Mouse (Mus musculus) small intestine, adult 2 months (tissue): ENCODE measurements around the gene Heg1. TPM values are rescaled to one million over a fixed set of nuclear protein-coding genes. Genes with fewer than 3 reads are reported as not detected.

Experiments
- H3K27ac ChIP-seq: fragments of 200-500 bp; 2 replicates; pipeline ENCODE4 v1.5.1; 2012; ENCODE audit warnings: low read depth, low read length, control low read depth, inconsistent platforms; ENCODE audit not compliant: insufficient read depth
- H3K27me3 ChIP-seq: fragments of 200-500 bp; 2 replicates; pipeline ENCODE4 v1.6.1; 2012; ENCODE audit warnings: mild to moderate bottlenecking, moderate library complexity, low read length, inconsistent platforms; ENCODE audit not compliant: control insufficient read depth, insufficient read depth
- H3K36me3 ChIP-seq: fragments of 200-500 bp; 2 replicates; pipeline ENCODE4 v1.6.1; 2012; ENCODE audit warnings: mild to moderate bottlenecking, low read length, control low read depth, inconsistent platforms; ENCODE audit not compliant: control insufficient read depth, insufficient read depth
- H3K4me1 ChIP-seq: fragments of 200-500 bp; 2 replicates; pipeline ENCODE4 v1.6.1; 2012; ENCODE audit warnings: low read length, inconsistent platforms, mixed read lengths; ENCODE audit not compliant: control insufficient read depth, insufficient read depth, insufficient read length
- H3K4me3 ChIP-seq: fragments of 200-500 bp; 2 replicates; pipeline ENCODE4 v1.5.1; 2012; ENCODE audit warnings: low read depth, mild to moderate bottlenecking, control low read depth, inconsistent platforms, low read length, moderate library complexity
- CTCF ChIP-seq: fragments of 200-500 bp; IDR thresholded peaks from 2 replicates; pipeline ENCODE4 v1.5.1; 2012; ENCODE audit warnings: low read depth, mild to moderate bottlenecking, control low read depth, inconsistent platforms, low read length, moderate library complexity, mixed read lengths; ENCODE audit not compliant: insufficient replicate concordance, insufficient read length; ENCODE audit errors: extremely low read depth
- POLR2A ChIP-seq: fragments of 200-500 bp; IDR thresholded peaks from 2 replicates; pipeline ENCODE4 v1.6.1; 2012; ENCODE audit warnings: low read depth, mild to moderate bottlenecking, control low read depth, inconsistent platforms, low read length, moderate library complexity
- WGBS: fragments of 180-500 bp; shearing (Covaris S2); methylation state at CpG from one replicate; pipeline ENCODE4 v1.1.7; 2018; 5-methylcytosine and 5-hydroxymethylcytosine counted together
- polyA plus RNA-seq: library from polyadenylated mRNA; depleted of rRNA; stranded (reverse); fragments of >200 nt; gene quantifications from 2 replicates; pipeline ENCODE4 v1.2.3, GENCODE M21; 2012

Heg1 gene
- polyA plus RNA-seq, 1 experiment = 12.0 TPM

DNA sequence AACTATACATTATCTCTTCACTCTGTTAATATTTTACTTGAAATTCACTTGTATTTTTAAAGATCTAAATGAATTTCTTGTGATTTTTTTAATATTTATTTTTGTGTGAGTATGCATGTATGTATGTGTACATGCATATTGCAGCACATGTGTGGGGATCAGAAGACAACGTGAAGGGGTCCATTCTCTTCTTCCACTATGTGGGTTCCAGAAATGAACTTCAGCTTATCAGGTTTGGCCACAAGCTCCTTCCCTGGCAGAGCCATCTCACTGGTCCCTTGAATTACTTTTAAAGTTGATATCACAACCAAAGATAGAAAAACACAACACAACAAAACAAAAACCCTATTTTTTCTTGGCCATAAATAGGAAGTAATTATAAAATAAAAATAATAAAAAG is 100.4 kb downstream of the Heg1 start:
- H3K27ac ChIP-seq = peak overlapping the region; percentile 79
- peaks cover 37% of the 10 kb centered on the region; the same call in 1 of the 2 replicates for H3K4me1 ChIP-seq
- WGBS = 64% methylated on average over 1 of the region's 1 CpGs
- H3K4me3 ChIP-seq = no peak overlapping the region
- H3K27me3 ChIP-seq = no peaks in the 10 kb centered on the region
- TF ChIP-seq CTCF (no peak), POLR2A (no peak)
- H3K36me3 ChIP-seq = no peaks in the 10 kb centered on the region

DNA sequence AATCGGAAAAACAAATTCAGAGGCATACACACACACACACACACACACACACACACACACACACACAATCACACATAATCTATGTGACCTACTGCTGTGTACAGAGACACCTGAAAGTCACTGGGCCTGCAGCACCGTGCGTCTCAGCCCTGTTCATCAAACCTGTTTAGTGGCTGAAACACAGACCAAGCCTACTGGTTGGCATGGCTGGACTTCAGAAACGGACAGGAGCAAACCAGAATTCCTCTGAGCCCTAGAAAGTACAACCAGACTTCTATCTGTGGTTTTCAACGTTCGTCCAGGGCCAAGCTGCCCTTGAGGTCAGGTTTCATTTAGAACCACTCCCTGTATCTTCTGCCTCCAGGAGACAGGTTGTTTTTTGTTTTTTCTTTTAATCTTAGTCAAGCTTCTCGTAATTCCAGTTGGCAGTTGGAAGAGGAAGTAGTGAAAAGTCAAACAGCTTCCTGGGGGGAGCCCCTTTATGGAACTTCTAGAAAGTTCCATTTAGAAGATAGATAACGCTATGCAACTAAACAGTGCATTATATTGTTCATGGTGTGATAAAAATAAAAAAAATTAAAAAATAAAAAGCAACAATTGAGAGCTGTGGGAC is 101.0 kb downstream of the Heg1 start:
- TF ChIP-seq POLR2A = no peak
- no peak for TF ChIP-seq CTCF
- Histone ChIP-seq H3K27ac (peak overlapping the region; percentile 95), H3K4me3 (peak overlapping the region; percentile 16; the same call in 1 of the 2 replicates), H3K27me3 (no peaks in the 10 kb centered on the region), H3K4me1 (peaks cover 42% of the 10 kb centered on the region; the same call in 1 of the 2 replicates), H3K36me3 (no peaks in the 10 kb centered on the region)
- WGBS = 20% methylated on average over 8 of the region's 8 CpGs

DNA sequence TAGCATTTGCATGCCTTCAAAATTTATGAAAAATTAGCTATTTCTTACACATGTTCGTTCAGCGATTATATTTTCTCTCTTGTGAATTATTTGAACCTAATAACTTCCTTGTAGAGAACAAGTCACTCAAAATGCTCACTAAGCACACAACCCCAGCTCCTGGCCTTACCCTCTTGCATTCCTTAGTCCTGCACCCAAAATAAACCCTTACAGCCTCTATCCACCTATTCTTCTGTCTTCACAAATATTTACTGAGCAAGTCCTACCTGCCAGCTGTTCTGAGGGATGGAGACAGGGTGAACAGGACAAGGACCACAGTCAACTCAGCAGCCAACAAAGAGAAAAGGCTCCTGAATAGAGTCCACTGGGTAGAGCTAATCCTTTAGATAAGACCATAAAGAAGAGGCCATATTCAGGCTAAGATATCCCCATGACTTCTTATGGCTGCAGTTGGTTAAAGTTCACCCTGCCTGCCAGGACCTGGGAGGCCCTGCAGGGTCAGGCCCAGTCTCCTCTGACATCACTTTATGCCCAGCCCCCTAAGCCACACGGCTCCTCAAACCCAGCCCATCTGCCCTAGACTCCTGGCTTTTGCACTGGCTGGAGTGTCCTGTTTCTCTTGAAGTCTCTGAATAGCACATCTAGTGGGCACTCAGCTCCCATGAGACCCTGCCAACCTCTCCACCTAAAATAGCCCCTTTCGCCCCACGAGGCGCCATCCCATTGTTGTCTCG is 102.7 kb downstream of the Heg1 start:
- H3K4me3 ChIP-seq = no peak overlapping the region
- H3K36me3 ChIP-seq = no peaks in the 10 kb centered on the region
- TF ChIP-seq POLR2A (no peak), CTCF (no peak)
- WGBS = 45% methylated on average over 7 of the region's 7 CpGs
- H3K27ac ChIP-seq = peak overlapping the region; percentile 89
- H3K27me3 ChIP-seq = no peaks in the 10 kb centered on the region
- H3K4me1 ChIP-seq = peaks cover 33% of the 10 kb centered on the region; the same call in 1 of the 2 replicates

DNA sequence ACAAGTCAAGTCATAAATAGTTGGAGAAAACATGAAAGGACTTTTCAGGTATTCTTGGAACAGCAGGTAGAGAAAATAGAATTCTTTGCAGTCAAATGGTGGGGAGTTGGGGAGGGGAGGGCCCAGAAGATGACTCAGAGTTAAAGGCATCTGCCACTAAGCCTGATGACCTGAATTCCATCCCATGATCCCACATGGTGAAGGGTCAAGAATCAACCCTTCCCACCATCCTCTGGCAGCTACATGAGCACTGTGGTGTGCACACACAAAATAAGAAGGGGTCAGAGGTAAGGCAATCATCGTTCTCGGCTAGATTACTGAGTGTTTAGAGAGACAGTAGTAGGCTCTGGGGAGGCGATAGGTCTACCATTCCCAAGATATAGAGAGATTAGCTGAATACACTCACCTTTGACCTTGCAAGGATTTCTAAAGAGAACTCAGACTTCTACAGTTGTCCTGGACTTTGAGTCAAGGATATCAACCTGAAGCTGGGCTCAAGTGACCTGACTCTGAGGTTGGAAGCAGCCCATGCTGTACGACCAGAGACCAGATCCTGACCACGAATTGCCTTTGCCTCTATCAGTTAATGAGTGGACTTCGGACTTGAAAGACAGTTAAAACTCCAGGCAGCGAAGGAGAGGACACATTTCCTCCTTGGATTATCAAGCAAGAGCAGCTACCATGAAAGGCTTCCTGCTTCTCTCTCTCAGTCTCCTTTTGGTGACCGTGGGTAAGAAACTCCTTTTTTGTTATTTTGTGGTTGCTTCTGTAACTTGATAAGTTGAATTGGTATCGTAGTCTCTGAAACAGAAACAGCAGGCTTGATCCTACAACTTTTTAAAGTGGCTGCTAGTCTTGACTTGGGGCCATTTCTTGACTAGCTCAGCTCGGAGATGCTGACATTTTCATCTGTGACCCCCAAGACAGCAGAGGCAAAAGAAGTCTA is 109.9 kb downstream of the Heg1 start, which contains the start of gene Muc13:
Gene Muc13 (plus strand): TSS at position 192 of the 946 bp plus-strand sequence.
- H3K27me3 ChIP-seq = no peaks in the 10 kb centered on the region
- peaks cover 26% of the 10 kb centered on the region for H3K36me3 ChIP-seq
- WGBS = 20% methylated on average over 10 of the region's 10 CpGs
- peak within 1 kb of the TSS; percentile 98 for H3K27ac ChIP-seq
- H3K4me3 ChIP-seq = peak within 1 kb of the TSS; percentile 58
- peaks cover 16% of the 10 kb centered on the region; the same call in 1 of the 2 replicates for H3K4me1 ChIP-seq
- TF ChIP-seq POLR2A (no peak), CTCF (no peak)

DNA sequence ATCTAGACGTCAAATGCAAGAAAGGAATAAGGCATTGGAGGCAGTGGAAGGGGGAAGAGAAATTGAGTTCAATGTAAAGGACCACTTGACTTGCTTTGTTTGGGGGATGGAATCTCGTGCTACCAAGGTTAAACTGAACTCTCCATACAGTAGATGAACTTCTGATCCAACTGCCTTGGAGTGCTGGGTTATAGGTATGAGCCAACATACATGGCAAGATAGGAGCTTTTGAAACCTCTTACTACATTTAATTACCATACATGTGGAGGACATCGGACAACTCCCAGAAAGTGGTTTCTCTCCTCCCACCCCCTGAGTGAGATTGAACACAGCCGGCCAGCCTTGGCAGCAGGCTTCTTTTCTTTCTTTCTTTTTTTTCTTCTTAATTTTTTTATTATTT is 110.9 kb downstream of the Heg1 start:
- Histone ChIP-seq H3K4me1 (peaks cover 11% of the 10 kb centered on the region; the same call in 1 of the 2 replicates), H3K4me3 (peak overlapping the region; percentile 58), H3K36me3 (peaks cover 34% of the 10 kb centered on the region), H3K27me3 (no peaks in the 10 kb centered on the region), H3K27ac (peak overlapping the region; percentile 98)
- TF ChIP-seq CTCF (no peak), POLR2A (no peak)
- WGBS = 27% methylated on average over 4 of the region's 4 CpGs

DNA sequence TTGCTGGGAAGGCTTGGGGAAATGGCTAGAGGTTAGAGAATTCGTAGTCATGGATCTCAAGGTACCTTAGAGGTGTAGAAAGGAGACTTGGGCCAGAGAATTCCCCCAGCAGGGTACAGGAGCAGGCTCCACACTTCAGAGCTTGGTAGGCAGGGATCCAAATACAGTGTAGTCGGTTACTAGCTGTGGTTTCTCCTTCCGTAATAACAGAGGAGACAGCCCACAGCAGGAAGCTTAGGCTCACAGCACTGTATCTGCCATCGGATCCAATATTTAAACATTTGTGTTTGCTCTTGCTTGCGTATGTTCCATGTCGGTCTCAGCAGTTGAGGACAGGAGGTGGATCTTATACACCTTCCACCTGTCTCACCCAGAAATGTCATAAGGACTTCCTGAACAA is 111.7 kb downstream of the Heg1 start:
- peak overlapping the region; percentile 91 for H3K27ac ChIP-seq
- TF ChIP-seq CTCF = no peak
- 25% methylated on average over 6 of the region's 6 CpGs for whole genome bisulfite sequencing

More for the DNA sequence above, 111.7 kb downstream of the Heg1 start:
- peak overlapping the region; percentile 58 for H3K4me3 ChIP-seq
- H3K36me3 ChIP-seq = peaks cover 41% of the 10 kb centered on the region
- peaks cover 10% of the 10 kb centered on the region; the same call in 1 of the 2 replicates for H3K4me1 ChIP-seq
- H3K27me3 ChIP-seq = no peaks in the 10 kb centered on the region
